ENCODE assay signal across 28 mouse cellular contexts in the genomic region with DNA sequence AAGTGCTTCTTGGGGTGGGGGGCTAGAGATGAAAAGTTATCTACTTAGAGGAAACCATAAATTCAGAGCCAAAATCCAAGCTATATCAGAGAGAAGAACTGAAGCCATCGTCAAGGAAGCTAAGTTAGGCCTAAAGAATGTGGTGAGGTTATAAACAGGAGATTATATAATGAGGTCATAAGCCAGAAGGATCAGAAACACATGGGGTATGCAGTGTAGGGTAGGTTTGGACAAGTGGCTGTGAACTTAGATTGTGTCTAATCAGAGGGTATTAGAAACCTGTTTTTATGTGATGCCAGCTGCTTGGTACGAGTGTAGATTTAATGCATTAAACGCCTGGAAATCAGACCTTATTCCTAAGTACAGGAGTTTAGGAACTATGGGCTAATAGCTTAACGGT.
"Had no signal": no experiment of that assay in that cellular context is flagged by ENCODE, and none has a peak within 500 bp of the region (broad histone marks: within the 10 kb centered on the region; RNA-seq: fewer than 3 reads in every experiment).

No protein-coding gene starts in this region.

- H3K9ac ChIP-seq: embryonic facial prominence, embryonic 12.5 days; embryonic facial prominence, embryonic 13.5 days; forebrain, embryonic 12.5 days; forebrain, embryonic 13.5 days; forebrain, embryonic 15.5 days; forebrain, postnatal 0 days had no signal

- H3K9me3 ChIP-seq: embryonic facial prominence, embryonic 12.5 days; embryonic facial prominence, embryonic 13.5 days; forebrain, embryonic 10.5 days; forebrain, embryonic 12.5 days; forebrain, embryonic 13.5 days; forebrain, embryonic 15.5 days had no signal

- H3K4me2 ChIP-seq: embryonic facial prominence, embryonic 12.5 days; embryonic facial prominence, embryonic 13.5 days; forebrain, embryonic 12.5 days; forebrain, embryonic 13.5 days; forebrain, embryonic 15.5 days had no signal

- H3K4me1 ChIP-seq: embryonic facial prominence, embryonic 13.5 days; forebrain, embryonic 10.5 days; forebrain, embryonic 12.5 days; forebrain, embryonic 13.5 days; forebrain, embryonic 15.5 days had no signal

- H3K36me3 ChIP-seq: embryonic facial prominence, embryonic 12.5 days; embryonic facial prominence, embryonic 13.5 days; forebrain, embryonic 10.5 days; forebrain, embryonic 12.5 days; forebrain, embryonic 15.5 days had no signal

- H3K27me3 ChIP-seq: embryonic facial prominence, embryonic 12.5 days; embryonic facial prominence, embryonic 13.5 days; forebrain, embryonic 12.5 days; forebrain, embryonic 13.5 days; forebrain, embryonic 15.5 days had no signal

- H3K4me3 ChIP-seq: embryonic facial prominence, embryonic 12.5 days; embryonic facial prominence, embryonic 13.5 days; erythroblast, embryonic 14.5 days; forebrain, embryonic 10.5 days; forebrain, embryonic 12.5 days; forebrain, embryonic 13.5 days; forebrain, embryonic 15.5 days; gastrocnemius, adult 2 months; heart, adult 2 months had no signal

- DNase-seq: cerebellum, adult 18-20 months; cerebellum, adult 2 months; cerebellum, adult 8-10 months; cerebellum, adult 9-10 months; cerebellum, adult 9-11 months; cerebellum, postnatal 10 days; cerebellum, postnatal 14 days; cerebellum, postnatal 25 days; cerebellum, postnatal 36 days; embryo, embryonic 11 days; forebrain, postnatal 0 days; gastrocnemius, adult 2 months; gastrocnemius, postnatal 10 days; gastrocnemius, postnatal 14 days; gastrocnemius, postnatal 25 days; gastrocnemius, postnatal 36 days; heart, adult 11 months; heart, adult 18-20 months; heart, adult 2 months had no signal

- ATAC-seq: forebrain, embryonic 13.5 days; forebrain, embryonic 14.5 days; forebrain, embryonic 15.5 days; forebrain, embryonic 16.5 days; forebrain, postnatal 0 days had no signal

- H3K27ac ChIP-seq: embryonic facial prominence, embryonic 12.5 days; embryonic facial prominence, embryonic 13.5 days; forebrain, embryonic 10.5 days; forebrain, embryonic 12.5 days; forebrain, embryonic 13.5 days; forebrain, embryonic 15.5 days; gastrocnemius, adult 2 months; heart, adult 2 months had no signal
